Mouse (Mus musculus): ENCODE measurements at regions not wholly inside any gene's neighbourhood (a gene's known extent, or its start where the extent isn't known, plus 50 kb on each side); places are given as distances from the start of the nearest gene placed in this dataset.

- Histone ChIP-seq H3K4me2 (replicated peaks; ENCODE audit: low read depth, low read length) (no peak overlapping the region), H3K36me3 (ENCODE audit: control insufficient read depth, insufficient read depth, low read length) (no peaks in the 10 kb centered on the region), H3K9me3 (ENCODE audit: control insufficient read depth, low read depth, low read length) (no peaks in the 10 kb centered on the region), H3K27me3 (ENCODE audit: control insufficient read depth, insufficient read depth, low read length) (no peaks in the 10 kb centered on the region), H3K9ac (replicated peaks; ENCODE audit: low read depth, low read length) (no peak overlapping the region), H3K4me3 (ENCODE audit: low read depth, low read length) (no peak overlapping the region), H3K27ac (ENCODE audit: low read length) (no peak overlapping the region), H3K4me1 (ENCODE audit: control insufficient read depth, insufficient read depth, low read length) (no peaks in the 10 kb centered on the region)
- 74% methylated on average over 7 of the region's 7 CpGs for WGBS
- no peak for ATAC-seq (ENCODE audit: insufficient number of reproducible peaks, insufficient read depth, low FRiP score, low read depth)
Measured at GRCm38 (mm10) chr2:128416416-128416815, 174.6 kb upstream of the Spdye4c start.

GRCm38 (mm10) chr2:128418960-128419359, 172.0 kb upstream of the Spdye4c start:
- no peak overlapping the region for H3K9ac ChIP-seq (replicated peaks; ENCODE audit: low read depth, low read length)
- no peak overlapping the region for H3K4me3 ChIP-seq (ENCODE audit: low read depth, low read length)
- H3K4me2 ChIP-seq (replicated peaks; ENCODE audit: low read depth, low read length): no peak overlapping the region
- H3K27ac ChIP-seq (ENCODE audit: low read length): no peak overlapping the region
- no peaks in the 10 kb centered on the region for H3K27me3 ChIP-seq (ENCODE audit: control insufficient read depth, insufficient read depth, low read length)
- H3K36me3 ChIP-seq (ENCODE audit: control insufficient read depth, insufficient read depth, low read length): no peaks in the 10 kb centered on the region
- 71% methylated on average over 3 of the region's 3 CpGs for WGBS
- H3K4me1 ChIP-seq (ENCODE audit: control insufficient read depth, insufficient read depth, low read length): no peaks in the 10 kb centered on the region
- H3K9me3 ChIP-seq (ENCODE audit: control insufficient read depth, low read depth, low read length): no peaks in the 10 kb centered on the region
- no peak for ATAC-seq (ENCODE audit: insufficient number of reproducible peaks, insufficient read depth, low FRiP score, low read depth)

- no peaks in the 10 kb centered on the region for H3K9me3 ChIP-seq (ENCODE audit: control insufficient read depth, low read depth, low read length)
- H3K36me3 ChIP-seq (ENCODE audit: control insufficient read depth, insufficient read depth, low read length): no peaks in the 10 kb centered on the region
- H3K4me2 ChIP-seq (replicated peaks; ENCODE audit: low read depth, low read length): no peak overlapping the region
- H3K9ac ChIP-seq (replicated peaks; ENCODE audit: low read depth, low read length): no peak overlapping the region
- H3K4me3 ChIP-seq (ENCODE audit: low read depth, low read length): no peak overlapping the region
- H3K27ac ChIP-seq (ENCODE audit: low read length): no peak overlapping the region
- WGBS: 69% methylated on average over 10 of the region's 10 CpGs
- H3K27me3 ChIP-seq (ENCODE audit: control insufficient read depth, insufficient read depth, low read length): no peaks in the 10 kb centered on the region
- no peaks in the 10 kb centered on the region for H3K4me1 ChIP-seq (ENCODE audit: control insufficient read depth, insufficient read depth, low read length)
- ATAC-seq (ENCODE audit: insufficient number of reproducible peaks, insufficient read depth, low FRiP score, low read depth): no peak
Measured at GRCm38 (mm10) chr2:128420406-128420805, 170.6 kb upstream of the Spdye4c start.

DNA sequence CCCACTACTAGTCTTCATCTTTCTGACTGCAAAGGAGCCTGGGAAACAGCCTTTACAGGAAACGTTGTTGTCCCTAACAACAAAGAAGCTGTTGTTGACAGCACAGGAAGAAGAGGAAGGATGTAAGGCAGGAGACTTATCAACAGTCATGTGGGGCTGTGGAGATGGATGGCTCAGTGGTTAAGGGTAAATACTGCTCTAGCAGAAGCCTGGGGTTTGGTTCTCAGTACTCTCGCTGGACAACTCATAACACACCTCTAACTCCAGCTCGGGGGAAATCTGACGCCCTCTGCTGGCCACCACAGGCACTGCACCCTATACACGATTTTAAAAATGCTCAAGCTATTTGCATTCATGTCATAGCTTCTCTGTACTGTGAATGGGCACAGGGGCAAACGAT, 168.3 kb upstream of the Spdye4c start:
- Histone ChIP-seq H3K4me1 (ENCODE audit: control insufficient read depth, insufficient read depth, low read length) (peaks cover 3% of the 10 kb centered on the region; the same call in 1 of the 2 replicates), H3K4me2 (replicated peaks; ENCODE audit: low read depth, low read length) (no peak overlapping the region), H3K4me3 (ENCODE audit: low read depth, low read length) (no peak overlapping the region), H3K36me3 (ENCODE audit: control insufficient read depth, insufficient read depth, low read length) (no peaks in the 10 kb centered on the region), H3K9me3 (ENCODE audit: control insufficient read depth, low read depth, low read length) (no peaks in the 10 kb centered on the region), H3K27ac (ENCODE audit: low read length) (no peak overlapping the region), H3K9ac (replicated peaks; ENCODE audit: low read depth, low read length) (no peak overlapping the region), H3K27me3 (ENCODE audit: control insufficient read depth, insufficient read depth, low read length) (no peaks in the 10 kb centered on the region)
- WGBS: 43% methylated on average over 6 of the region's 6 CpGs
- no peak for ATAC-seq (ENCODE audit: insufficient number of reproducible peaks, insufficient read depth, low FRiP score, low read depth)

DNA sequence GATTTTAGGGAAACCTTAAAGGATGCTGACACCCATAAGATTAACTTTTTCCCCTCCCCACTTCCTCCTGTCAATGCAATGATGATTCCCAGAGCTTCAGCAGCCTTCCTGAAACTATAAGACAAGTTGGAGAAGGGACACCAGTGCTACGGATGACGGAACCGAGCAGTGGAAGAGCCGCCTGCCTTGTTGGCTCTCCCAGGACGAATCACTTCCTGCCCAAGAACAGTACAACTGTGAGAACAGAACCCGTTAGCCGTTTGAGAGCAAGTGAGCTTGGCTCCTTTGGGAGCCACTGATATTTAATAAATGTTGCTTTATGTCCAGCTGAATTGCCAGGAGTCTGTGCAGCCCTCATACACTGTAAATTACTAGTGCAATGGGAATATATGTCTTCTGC, 166.8 kb upstream of the Spdye4c start:
- ATAC-seq (ENCODE audit: insufficient number of reproducible peaks, insufficient read depth, low FRiP score, low read depth): no peak
- no peaks in the 10 kb centered on the region for H3K36me3 ChIP-seq (ENCODE audit: control insufficient read depth, insufficient read depth, low read length)
- WGBS: 35% methylated on average over 7 of the region's 7 CpGs
- peaks cover 12% of the 10 kb centered on the region for H3K4me1 ChIP-seq (ENCODE audit: control insufficient read depth, insufficient read depth, low read length)
- H3K4me2 ChIP-seq (replicated peaks; ENCODE audit: low read depth, low read length): no peak overlapping the region
- no peak overlapping the region for H3K4me3 ChIP-seq (ENCODE audit: low read depth, low read length)
- no peak overlapping the region; the same call in 1 of the 2 replicates for H3K27ac ChIP-seq (ENCODE audit: low read length)
- H3K9ac ChIP-seq (replicated peaks; ENCODE audit: low read depth, low read length): no peak overlapping the region
- no peaks in the 10 kb centered on the region for H3K27me3 ChIP-seq (ENCODE audit: control insufficient read depth, insufficient read depth, low read length)
- H3K9me3 ChIP-seq (ENCODE audit: control insufficient read depth, low read depth, low read length): no peaks in the 10 kb centered on the region

DNA sequence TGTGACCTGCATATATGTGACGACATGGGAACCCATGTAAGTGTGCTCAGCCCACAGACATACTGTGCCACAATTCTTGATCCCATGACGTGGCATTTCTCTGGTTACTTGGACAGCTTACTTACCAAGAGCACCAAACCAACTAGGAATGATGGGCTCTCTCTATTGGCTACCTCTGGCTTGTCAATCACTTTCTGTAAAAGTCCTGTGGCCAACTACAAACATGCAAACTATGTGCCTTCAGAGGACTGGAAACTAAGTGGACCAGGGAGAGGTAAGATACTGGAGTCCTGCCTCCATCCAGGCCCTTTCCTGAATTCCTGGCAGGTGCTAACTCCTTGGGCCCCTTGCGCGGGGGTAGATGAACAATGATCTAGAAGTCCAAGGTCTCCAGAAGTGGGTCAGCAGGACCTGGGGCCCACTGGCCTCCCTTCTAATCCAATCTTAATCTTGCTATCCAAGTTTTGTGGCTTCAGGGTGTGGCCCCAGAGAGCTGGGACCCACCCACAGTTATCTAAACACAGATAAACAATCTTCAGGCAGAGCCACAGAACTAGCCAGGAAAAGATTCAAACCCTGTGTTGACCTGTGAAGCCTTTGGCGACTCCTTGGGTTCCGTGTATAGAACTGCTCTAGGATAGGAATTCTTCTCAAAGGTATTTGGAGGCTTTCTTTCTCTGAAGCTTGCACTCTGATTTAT, 163.7 kb upstream of the Spdye4c start:
- ATAC-seq (ENCODE audit: insufficient number of reproducible peaks, insufficient read depth, low FRiP score, low read depth): no peak
- no peak overlapping the region for H3K27ac ChIP-seq (ENCODE audit: low read length)

DNA sequence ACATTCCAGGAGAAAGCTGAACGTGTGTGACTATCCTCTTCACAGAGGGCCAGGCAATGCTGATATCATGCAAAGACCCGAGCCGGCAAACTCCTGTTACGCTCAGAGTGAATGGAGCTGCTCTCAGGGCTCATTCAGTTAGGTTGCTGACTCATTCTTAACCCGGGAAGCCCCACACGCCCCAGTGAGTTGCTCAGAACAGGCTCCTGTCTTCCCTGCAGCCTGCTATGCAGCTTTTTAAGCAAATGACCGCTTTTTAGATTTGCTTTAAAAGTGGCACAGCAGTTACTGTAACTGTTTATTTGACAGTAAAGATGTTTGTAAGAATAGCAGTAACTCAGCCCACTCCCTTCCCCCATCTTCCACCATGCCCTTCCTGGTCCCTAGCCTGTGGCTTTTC, 162.9 kb upstream of the Spdye4c start:
- Histone ChIP-seq H3K4me1 (ENCODE audit: control insufficient read depth, insufficient read depth, low read length) (peaks cover 21% of the 10 kb centered on the region), H3K27ac (ENCODE audit: low read length) (no peak overlapping the region; the same call in 1 of the 2 replicates), H3K9me3 (ENCODE audit: control insufficient read depth, low read depth, low read length) (no peaks in the 10 kb centered on the region), H3K36me3 (ENCODE audit: control insufficient read depth, insufficient read depth, low read length) (no peaks in the 10 kb centered on the region), H3K27me3 (ENCODE audit: control insufficient read depth, insufficient read depth, low read length) (no peaks in the 10 kb centered on the region), H3K9ac (replicated peaks; ENCODE audit: low read depth, low read length) (no peak overlapping the region), H3K4me3 (ENCODE audit: low read depth, low read length) (no peak overlapping the region), H3K4me2 (replicated peaks; ENCODE audit: low read depth, low read length) (peak overlapping the region; percentile 1; the same call in 1 of the 2 replicates)
- ATAC-seq (ENCODE audit: insufficient number of reproducible peaks, insufficient read depth, low FRiP score, low read depth): no peak
- 9% methylated on average over 7 of the region's 7 CpGs for WGBS

More for the DNA sequence above, 163.7 kb upstream of the Spdye4c start:
- H3K4me2 ChIP-seq (replicated peaks; ENCODE audit: low read depth, low read length): no peak overlapping the region
- no peak overlapping the region for H3K4me3 ChIP-seq (ENCODE audit: low read depth, low read length)
- H3K9me3 ChIP-seq (ENCODE audit: control insufficient read depth, low read depth, low read length): no peaks in the 10 kb centered on the region
- no peak overlapping the region for H3K9ac ChIP-seq (replicated peaks; ENCODE audit: low read depth, low read length)
- peaks cover 21% of the 10 kb centered on the region for H3K4me1 ChIP-seq (ENCODE audit: control insufficient read depth, insufficient read depth, low read length)
- WGBS: 78% methylated on average over 6 of the region's 6 CpGs
- H3K27me3 ChIP-seq (ENCODE audit: control insufficient read depth, insufficient read depth, low read length): no peaks in the 10 kb centered on the region
- no peaks in the 10 kb centered on the region for H3K36me3 ChIP-seq (ENCODE audit: control insufficient read depth, insufficient read depth, low read length)

DNA sequence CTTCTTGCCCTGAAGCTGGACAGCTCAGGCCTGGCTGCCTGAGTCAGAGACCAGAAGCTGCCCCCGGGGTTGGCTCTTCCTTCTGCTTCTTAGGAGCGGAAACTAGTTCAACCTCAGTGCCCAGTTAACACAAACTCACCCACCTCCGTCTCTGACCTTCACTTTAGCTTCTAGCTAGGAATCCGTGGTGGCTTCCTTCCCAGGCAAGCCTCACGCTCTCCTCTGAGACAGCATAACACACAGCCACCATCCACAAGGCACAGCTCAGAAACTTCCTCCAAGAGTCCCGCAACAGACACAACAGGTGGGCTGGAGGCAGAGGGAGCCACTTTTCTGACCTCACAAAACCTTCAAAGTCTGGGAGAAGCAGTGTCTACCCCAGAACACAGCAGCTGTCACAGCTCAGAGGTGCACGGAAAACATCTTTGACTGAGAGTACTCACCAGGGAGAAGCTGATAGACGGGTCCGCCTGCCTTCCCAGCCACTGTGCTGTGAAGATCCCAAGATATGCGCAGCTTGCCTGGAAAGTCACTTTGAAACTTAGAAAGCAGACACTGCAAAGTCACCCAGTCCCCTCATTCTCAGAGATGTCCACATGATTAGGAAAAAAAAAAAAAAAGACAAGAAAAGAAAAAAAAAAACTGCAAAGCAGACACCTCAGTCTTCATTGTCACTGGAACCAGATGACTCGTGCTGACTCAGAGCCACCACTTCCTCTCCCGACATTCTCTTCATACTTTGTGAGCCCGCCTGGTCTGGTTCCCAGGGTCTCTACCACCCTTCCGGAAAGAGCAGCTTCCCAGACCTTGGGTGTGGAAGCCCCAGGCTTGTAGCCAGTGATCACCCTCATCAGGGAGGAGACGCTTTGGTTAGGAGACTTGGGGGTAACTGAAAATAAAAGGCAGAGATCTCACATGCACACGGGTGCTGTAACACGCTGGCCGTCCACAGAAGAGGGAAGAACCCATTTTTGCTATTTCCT, 162.1 kb upstream of the Spdye4c start:
- H3K4me3 ChIP-seq (ENCODE audit: low read depth, low read length): no peak overlapping the region
- H3K36me3 ChIP-seq (ENCODE audit: control insufficient read depth, insufficient read depth, low read length): no peaks in the 10 kb centered on the region
- no peaks in the 10 kb centered on the region for H3K9me3 ChIP-seq (ENCODE audit: control insufficient read depth, low read depth, low read length)
- 46% methylated on average over 18 of the region's 18 CpGs for WGBS
- peaks cover 21% of the 10 kb centered on the region for H3K4me1 ChIP-seq (ENCODE audit: control insufficient read depth, insufficient read depth, low read length)
- H3K4me2 ChIP-seq (replicated peaks; ENCODE audit: low read depth, low read length): peak overlapping the region; percentile 1; the same call in 1 of the 2 replicates
- no peaks in the 10 kb centered on the region for H3K27me3 ChIP-seq (ENCODE audit: control insufficient read depth, insufficient read depth, low read length)
- H3K27ac ChIP-seq (ENCODE audit: low read length): peak overlapping the region; percentile 55; the same call in 1 of the 2 replicates
- no peak for ATAC-seq (ENCODE audit: insufficient number of reproducible peaks, insufficient read depth, low FRiP score, low read depth)
- H3K9ac ChIP-seq (replicated peaks; ENCODE audit: low read depth, low read length): no peak overlapping the region

Measured in stomach, embryonic 14.5 days (tissue).